Mouse (Mus musculus): ENCODE results near the gene Dcst2.

Dcst2 gene

GRCm38 (mm10) chr3:89359630-89360029 is 2.1 kb upstream of the Dcst2 start:
- no peak for DNase-seq (ENCODE audit: extremely low read depth, low read depth, low spot score)

GRCm38 (mm10) chr3:89360237-89360636 is 1.5 kb upstream of the Dcst2 start:
- no peak for DNase-seq (ENCODE audit: extremely low read depth, low read depth, low spot score)

GRCm38 (mm10) chr3:89364631-89365030 is 2.9 kb downstream of the Dcst2 start:
- no peak for DNase-seq (ENCODE audit: extremely low read depth, low read depth, low spot score)

- no peak for DNase-seq (ENCODE audit: extremely low read depth, low read depth, low spot score)
These were observed 3.3 kb downstream of the Dcst2 start, which contains the start of gene Dcst1 for GRCm38 (mm10) chr3:89365153-89365485. Dcst1 (minus strand) TSS chr3:89365253.

GRCm38 (mm10) chr3:89365486-89366414 is 4.0 kb downstream of the Dcst2 start:
- DNase-seq (ENCODE audit: extremely low read depth, low read depth, low spot score), result no peak

- no peak for DNase-seq (ENCODE audit: extremely low read depth, low read depth, low spot score)
These were observed 5.6 kb downstream of the Dcst2 start for GRCm38 (mm10) chr3:89367338-89367737.

DNA sequence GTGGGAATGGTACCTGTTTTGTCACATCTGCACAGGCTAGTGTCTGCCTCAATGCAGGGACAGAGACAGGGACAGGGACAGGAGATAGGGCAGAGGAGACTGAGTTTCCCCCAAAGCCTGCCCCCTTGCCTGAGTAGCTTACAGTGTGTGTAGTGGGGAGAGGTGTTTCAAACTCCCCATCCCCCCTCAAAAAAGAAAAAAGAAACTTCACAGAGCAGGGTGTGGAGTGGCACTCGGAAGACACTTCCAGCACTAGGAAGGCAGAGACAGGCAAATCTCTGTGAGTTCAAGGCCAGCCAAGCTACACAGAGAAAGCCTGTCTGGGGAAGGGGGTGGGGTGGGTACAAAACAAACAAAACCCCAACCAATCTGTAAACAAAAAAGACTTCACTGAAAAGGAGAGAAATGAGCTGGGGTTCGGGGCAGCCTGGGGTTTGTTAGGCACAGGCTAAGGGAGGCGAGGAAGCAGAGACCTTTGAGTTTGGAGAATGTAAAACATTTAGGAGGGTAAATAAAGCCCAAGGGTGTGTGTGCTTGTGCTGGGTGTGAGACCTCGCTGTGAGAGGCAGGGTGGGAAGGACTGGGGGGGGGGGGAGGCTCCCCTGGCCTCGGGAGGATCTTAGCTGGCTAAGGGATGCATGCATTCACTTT is 11.9 kb downstream of the Dcst2 start:
- DNase-seq (ENCODE audit: extremely low read depth, low read depth, low spot score), result no peak

DNA sequence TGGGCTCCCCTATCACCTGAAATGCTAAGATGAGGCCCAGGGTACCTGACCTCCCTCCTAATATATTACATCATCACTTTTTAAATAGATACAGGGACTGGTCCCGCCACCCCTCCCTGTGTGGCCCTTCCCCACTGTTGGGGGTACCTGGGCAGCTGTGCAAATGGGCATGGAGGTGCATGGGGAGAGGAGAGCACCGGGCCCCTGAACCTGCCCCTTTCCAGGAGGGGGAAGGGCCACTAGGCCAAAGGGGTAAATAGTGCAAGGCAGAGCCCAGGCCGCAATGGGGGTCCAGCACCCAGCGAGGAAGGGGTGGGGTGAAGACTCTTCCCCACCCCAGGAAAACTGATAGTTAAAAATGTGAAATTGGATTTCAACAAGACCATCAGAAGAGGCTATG is 16.1 kb downstream of the Dcst2 start:
- no peak for DNase-seq (ENCODE audit: extremely low read depth, low read depth, low spot score)

- DNase-seq (ENCODE audit: extremely low read depth, low read depth, low spot score), result no peak
These were observed 16.8 kb downstream of the Dcst2 start for GRCm38 (mm10) chr3:89378394-89379067.

- DNase-seq (ENCODE audit: extremely low read depth, low read depth, low spot score), result no peak
These were observed 17.8 kb downstream of the Dcst2 start for GRCm38 (mm10) chr3:89379388-89380131.

GRCm38 (mm10) chr3:89380291-89380690 is 18.5 kb downstream of the Dcst2 start:
- DNase-seq (ENCODE audit: extremely low read depth, low read depth, low spot score), result no peak

- DNase-seq (ENCODE audit: extremely low read depth, low read depth, low spot score), result no peak
These were observed 18.9 kb downstream of the Dcst2 start for GRCm38 (mm10) chr3:89380711-89381110.

DNA sequence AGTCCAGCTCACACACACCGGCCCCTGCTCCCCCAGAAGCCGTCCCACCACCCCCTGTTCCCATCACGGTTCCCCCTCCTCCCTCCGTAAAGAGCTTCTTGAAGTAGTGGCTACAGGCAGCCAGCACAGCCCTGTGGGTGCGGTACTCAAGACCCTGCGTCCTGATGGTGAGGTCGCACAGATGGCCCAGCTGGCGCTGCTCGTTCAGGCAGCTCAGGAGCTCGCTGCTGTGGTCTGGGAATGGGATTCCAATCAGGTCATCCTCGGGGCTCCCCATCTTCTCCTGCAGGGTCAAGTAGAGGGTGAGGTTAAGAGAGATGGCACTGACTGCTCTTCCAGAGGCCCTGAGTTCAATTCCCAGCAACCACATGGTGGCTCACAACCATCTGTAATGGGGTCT is 19.5 kb downstream of the Dcst2 start:
- no peak for DNase-seq (ENCODE audit: extremely low read depth, low read depth, low spot score)

DNA sequence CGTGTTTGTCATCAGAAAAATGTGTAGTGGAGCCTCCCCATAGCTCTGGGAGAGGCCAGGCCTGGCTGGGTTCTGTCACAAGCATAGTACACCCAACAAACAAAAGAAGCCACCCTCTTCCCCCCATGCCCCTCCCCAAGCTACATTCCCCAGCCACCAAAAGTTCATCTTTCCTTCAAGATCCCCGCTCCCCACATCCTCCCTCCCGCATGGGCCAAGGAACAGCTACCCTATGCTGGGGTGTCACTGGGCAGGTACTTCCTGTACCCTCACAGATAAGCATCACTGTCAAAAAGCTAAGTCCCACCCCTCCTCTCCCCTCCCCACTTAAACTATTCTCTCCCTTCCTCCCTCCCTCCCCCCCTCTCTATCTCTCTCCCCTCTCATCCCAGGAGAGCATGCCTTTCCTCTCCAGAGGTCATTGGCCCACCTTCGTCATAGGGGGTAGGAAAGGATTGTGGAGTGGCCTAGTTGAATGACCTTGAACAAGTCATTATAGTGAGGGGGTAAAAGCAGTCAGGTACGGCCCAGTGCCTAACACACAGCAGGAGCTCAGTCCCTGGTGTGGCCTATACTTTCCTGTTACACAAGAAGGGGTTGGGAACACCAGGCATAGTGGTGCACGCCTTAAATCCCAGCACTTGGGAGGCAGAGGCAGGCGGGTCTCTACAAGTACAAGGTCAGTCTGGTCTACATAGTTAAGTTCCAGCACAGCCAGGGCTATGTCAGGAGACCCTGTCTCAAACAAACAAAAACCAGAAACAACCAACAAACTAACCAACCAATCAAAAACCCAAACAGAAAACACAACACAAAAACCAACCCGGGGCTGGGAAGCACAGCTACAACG is 20.5 kb downstream of the Dcst2 start:
- no peak for DNase-seq (ENCODE audit: extremely low read depth, low read depth, low spot score)

GRCm38 (mm10) chr3:89382950-89383349 is 21.2 kb downstream of the Dcst2 start:
- DNase-seq (ENCODE audit: extremely low read depth, low read depth, low spot score), result peak; percentile 83

- DNase-seq (ENCODE audit: extremely low read depth, low read depth, low spot score), result peak; percentile 99
These were observed 22.0 kb downstream of the Dcst2 start for GRCm38 (mm10) chr3:89383651-89384255.

GRCm38 (mm10) chr3:89384331-89385076 is 22.7 kb downstream of the Dcst2 start:
- DNase-seq (ENCODE audit: extremely low read depth, low read depth, low spot score), result peak; percentile 69

- no peak for DNase-seq (ENCODE audit: extremely low read depth, low read depth, low spot score)
These were observed 23.7 kb downstream of the Dcst2 start for GRCm38 (mm10) chr3:89385451-89385850.

Data from fat pad, adult 2 months (tissue).